Mouse (Mus musculus): Measurements from ENCODE around the gene Rtn4.
"Not testable (repeated sequence)": the region's sequence is repeated elsewhere in the genome, so short reads cannot be mapped to it uniquely, and the experiment has no call there.

Rtn4 gene

DNA sequence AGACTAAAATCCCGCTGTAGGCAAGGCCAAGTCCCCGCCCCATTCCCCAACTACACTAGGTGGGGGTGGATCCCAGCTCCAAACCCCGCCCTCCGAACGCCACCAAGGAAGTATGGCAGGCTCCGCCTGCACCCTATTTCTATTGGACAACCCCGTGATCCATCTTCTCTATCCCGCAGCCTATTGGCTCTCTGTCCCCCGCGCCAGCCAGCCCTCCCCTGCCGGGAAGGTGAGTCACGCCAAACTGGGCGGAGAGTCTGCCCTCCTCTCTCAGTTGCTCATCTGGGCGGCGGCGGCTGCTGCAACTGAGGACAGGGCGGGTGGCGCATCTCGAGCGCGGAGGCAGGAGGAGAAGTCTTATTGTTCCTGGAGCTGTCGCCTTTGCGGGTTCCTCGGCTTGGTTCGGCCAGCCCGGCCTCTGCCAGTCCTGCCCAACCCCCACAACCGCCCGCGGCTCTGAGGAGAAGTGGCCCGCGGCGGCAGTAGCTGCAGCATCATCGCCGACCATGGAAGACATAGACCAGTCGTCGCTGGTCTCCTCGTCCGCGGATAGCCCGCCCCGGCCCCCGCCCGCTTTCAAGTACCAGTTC is at the start of gene Rtn4:
Gene Rtn4 (plus strand): TSS at position 265 of the 590 bp plus-strand sequence.
- DNase-seq (ENCODE audit: low read depth, low spot score), result peak; percentile 95

DNA sequence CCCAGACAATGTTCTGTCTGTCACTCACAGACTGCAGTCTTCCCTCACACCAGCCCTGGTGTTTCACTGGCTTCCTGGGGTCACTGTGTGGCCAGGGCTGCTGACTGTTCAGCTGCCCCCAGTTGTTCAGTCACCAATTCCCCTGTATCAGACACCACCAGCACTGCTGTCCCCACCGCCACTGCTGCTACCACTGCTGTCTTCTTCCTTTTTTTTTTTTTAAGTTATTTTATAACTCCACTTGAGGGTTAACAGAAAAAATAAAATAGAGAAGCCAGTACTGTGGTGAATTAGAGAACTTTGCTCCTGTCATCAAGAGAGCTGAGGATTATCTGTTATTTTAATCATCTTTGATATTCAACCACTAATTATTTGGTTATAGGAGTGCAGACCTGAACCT is 48.3 kb upstream of the Rtn4 start:
- DNase-seq (ENCODE audit: low read depth, low spot score), result no peak

DNA sequence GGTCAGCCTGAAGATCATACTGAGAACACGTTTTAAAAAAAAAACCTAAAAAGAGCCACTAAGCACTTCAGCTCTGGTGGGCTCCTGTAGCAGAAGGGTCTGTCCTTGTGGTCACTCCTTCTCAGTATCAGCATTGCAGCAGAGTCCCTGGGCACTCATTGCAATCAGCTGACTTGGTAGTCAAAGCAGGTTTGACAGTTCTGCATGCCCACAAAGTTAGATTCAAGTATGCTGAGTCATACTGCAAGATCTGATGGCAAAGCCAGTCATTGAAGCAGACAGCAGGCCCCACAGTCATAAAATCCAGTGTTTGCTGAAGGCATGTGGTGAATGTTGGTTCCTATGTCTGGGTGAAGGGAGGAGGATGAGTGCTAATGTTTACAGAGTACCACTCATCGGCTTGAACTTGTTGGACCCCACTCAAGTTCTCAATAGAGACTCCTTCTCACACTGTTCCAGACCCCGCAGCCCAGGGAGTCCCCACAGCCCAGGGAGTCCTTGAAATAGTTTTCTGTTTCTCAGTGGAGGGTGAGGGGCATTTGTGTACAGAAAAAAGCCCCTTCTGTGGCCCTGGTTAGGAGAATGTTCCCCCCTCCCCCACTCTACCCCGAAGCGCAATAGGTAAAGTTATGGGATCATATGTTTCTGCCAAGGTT is 47.2 kb upstream of the Rtn4 start:
- no peak for DNase-seq (ENCODE audit: low read depth, low spot score)

DNA sequence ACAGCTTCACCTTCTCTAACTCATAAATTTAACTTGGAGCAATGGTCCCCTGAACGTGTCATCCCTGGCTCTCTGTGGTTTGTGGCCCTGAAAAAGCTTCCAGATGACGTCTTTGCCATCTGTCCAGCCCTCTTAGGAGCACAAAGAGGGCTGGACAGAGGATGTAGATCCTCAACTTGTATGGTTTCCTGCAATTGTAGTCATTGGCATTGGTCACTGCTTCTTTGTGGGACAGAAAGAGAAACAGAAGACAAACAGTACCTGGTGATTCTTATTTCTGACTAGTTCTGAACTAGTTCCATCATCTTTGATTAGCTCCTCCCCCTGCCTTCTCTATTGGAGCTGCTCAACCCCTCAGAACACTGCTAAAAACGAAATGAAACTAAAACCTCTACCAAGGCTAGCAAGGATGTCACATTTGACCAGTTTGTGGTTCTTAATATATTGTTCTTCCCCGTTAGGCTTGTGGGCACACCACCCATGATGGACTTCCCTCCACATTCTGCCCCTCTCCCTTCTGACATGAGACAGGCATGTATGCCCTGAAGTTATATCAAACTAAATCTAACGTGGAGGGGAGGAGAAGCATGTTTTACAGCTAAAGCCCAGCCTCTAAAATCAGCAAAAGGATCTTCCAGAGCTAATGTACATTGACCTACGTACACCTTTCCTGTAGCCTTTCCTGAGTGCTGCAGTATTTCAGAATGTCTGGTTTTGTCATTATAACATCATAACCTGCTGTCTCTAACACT is 45.0 kb upstream of the Rtn4 start:
- no peak for DNase-seq (ENCODE audit: low read depth, low spot score)

DNA sequence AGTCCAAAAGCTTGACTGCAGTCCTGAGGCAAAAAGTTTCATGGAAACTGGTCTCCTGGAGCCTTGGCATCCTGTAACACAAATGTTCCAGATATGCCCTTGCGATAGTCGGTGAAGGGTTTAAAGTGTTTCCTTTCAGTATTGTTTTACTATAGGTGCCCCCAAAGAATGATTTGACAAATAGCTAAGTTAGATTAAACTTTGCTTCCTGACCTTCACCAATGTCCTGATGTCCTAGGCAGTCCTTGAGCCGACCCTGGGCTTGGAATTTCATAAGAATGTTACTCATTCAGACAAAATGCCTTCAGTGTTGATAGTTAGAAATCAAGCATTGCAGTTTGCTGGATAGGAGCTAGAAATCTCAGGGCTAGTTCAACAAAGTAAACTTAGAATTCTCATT is 37.4 kb upstream of the Rtn4 start:
- DNase-seq (ENCODE audit: low read depth, low spot score), result not testable (repeated sequence)

DNA sequence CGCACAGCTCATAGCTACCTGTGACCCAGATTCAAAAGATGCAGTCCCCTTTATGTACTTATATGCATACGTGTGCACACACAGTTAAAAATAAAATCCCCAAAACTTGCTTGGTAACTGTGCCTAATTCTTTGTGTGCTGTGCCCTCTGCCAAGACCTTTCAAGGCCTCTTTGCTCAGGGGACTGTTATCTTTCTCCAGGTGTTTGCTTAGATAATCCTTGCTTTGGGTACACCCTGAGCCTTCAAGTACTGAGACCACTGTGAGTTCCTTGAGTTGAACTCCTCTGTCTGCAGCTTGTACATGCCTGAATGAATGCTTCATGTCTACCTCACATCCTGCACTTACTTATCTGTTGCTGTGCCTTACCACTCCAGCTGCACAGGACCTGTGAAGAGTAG is 32.0 kb upstream of the Rtn4 start:
- DNase-seq (ENCODE audit: low read depth, low spot score), result no peak

DNA sequence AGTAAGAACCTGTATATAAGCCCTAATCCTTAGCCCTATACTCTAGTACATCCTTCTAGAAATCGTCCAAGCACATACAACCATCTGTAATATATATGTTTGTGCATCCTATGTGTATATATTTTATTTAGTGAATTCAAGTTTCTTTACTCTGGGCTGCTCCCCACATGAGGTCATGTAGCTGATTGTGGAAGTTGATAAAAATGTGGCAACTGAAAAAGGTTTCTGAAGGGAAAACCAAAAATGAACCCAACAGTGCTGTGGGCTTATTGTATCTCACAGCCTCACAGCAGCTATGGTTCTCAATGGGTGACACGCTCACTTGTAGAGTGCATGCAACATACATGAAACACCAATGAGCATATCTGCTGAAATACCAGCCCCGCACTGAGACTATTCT is 25.1 kb upstream of the Rtn4 start:
- no peak for DNase-seq (ENCODE audit: low read depth, low spot score)

DNA sequence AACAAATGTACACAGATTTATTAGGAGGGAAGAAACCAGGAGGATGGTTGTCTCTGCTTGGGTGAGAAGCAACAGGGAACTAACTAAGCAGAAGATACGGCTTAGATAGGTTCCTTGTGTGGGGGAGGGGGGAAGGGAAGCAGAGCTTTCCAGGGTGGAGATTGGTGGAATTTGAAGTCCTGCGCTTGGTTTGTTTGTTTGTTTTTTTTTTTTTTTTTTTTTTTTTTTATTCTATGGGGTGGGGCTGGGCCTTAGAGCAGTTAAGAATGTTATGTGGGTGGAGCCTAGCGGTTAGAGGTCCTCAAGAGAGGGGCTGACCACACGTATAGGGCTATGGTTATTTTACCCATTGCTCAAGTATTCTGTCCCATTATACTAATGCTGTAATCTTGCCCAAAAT is 23.0 kb upstream of the Rtn4 start:
- no peak for DNase-seq (ENCODE audit: low read depth, low spot score)

DNA sequence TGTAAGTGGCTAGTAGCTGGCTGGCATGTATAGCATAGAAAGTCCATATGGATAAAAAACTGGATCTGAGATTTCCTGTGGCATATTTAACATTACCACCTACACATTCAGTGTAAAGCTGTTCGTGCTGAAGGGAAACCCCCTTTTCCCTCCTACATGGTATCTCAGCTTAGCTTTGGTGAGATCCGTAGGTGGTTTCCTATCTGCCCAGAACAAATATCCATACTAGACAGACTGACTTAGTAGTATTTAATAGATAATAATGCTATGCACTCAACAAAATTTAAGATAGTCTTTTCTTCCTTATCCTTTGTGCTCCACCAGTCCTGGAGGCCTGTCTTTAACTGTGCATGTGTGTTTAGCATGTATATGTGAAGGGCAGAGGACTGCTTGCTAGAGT is 19.4 kb upstream of the Rtn4 start:
- no peak for DNase-seq (ENCODE audit: low read depth, low spot score)

DNA sequence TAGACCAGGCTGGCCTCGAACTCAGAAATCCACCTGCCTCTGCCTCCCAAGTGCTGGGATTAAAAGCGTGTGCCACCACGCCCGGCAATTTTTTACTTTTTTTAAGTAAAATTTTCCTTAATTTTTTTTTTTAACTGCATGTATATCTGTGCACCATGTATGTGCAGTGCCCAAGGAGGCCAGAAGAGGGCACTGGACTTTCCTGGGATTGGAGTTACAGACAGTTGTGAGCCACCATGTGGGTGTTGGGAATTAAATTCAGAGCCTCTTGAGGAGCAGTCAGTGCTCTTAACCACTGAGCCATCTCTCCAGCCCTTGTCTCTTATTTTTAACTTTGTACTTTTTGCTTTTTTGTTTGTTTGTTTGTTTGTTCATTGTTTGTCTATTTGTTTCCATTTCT is 16.0 kb upstream of the Rtn4 start:
- no peak for DNase-seq (ENCODE audit: low read depth, low spot score)

DNA sequence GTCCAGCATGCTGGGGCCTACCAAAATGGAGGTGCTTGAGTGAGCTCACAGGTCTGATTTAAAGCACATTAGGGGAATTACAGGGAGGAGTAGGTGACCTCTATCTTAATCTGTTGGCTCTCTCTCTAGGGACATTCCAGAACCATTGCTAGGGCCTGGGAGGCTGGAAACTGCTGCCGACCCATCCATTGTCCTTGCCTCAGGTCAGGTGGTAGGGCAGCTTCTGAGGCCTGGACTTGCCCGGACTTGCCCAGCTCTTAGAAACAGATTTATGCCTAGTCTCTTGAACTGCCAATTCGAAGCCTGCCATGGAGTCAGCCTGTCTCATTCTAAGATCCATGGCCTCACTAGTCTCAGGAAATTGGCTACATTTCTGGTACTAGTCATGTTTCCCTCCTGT is 12.8 kb upstream of the Rtn4 start:
- DNase-seq (ENCODE audit: low read depth, low spot score), result no peak

DNA sequence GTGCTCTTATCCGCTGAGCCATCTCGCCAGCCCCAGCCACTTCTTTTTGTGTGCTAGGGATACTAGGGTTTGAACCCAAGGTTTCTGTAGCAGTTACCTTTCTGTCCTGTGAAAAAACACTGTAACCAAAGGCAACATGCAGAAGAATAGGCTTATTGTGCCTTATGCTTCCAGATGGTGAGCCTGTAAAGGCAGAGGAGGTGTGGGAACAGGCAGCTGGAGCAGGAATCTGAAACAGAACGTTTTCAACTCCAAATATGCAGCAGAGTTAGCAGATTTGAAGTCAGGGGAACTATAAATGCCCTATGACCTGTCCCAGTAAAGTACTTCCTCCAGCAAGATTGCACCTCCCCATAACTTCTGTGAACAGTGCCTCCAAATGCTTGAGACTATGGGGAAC is 12.0 kb upstream of the Rtn4 start:
- no peak for DNase-seq (ENCODE audit: low read depth, low spot score)

DNA sequence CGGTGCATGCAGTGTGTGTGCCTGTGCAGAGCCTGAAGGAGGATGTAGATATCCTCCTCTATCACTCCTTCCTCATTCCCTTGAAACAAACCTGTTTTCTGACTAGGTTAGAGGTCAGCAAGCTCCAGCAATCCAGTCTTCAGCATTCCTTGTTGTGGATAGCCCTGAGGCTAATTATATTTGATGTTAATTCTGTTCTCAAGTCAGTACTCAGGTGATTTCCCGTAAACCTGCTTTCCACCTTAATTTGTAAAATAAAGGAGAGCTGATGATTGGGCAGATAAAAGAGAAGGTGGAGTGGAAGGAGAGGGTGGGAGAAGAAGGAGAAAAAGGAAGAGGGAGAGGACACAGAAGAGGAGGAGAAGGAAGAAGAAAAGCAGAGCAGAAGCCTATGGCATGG is 8.5 kb upstream of the Rtn4 start:
- no peak for DNase-seq (ENCODE audit: low read depth, low spot score)

DNA sequence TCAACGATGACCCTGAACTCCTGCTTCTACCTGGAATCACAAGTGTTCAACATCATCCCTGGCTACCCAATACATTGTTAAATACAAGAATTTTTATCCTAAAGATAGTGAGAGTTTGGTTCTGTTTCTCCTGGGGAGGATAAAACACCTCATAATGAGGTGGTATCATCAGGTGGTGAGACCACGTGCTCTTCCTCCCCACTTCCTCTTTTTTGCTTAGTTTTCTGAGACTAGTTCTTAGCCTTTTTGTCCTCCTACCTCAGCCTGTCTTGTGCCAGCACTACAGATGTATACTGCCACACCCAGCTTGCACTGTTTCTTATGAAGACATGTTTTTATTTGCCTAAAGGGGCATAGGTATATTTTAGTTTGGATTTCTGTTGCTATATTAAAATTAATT is 6.6 kb upstream of the Rtn4 start:
- DNase-seq (ENCODE audit: low read depth, low spot score), result no peak

DNA sequence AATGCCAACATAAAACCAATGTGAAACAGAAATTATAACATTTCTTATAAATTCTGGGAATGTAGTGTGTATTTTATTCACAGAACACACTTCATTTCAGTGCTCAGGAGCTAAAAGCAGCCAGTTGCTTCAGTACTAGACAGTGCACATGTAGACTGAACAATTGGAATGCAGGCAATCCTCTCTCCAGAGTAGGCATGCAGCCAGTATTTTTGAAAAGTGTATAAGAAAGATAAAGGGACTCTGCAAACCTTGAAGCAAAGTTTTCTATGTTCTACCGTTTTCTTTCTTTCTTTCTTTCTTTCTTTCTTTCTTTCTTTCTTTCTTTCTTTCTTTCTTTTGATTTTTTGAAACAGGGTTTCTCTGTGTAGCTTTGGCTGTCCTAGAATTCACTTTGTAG is 1.2 kb upstream of the Rtn4 start:
- no peak for DNase-seq (ENCODE audit: low read depth, low spot score)

DNA sequence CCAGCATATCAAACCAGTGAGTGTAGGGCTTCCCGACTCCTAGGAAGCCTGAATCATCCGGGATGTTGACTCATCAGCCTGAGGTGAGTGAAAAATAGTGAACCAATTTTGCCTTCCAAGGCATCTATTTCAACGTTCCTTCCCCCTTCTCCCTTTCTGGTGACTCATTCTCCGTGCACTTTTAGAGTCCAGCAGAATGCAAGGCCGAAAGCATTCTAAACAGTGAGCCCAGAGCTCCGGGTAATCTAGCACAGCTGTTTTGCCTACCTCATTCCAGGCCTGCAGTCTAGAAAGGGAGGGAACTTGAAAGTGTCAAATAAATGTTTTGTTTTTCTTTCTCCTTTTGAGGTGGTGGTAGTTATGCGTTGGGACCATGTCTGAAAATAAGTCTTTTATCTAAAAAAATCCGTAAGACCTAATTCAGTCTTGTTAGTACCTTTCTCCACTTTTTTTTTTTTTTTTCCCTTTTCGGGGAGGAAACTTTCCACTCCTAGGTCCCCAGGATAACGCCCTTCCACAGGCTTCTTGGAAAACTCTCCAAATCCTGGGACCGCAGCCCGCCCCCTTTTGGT is 550 bp upstream of the Rtn4 start:
- peak; percentile 22 for DNase-seq (ENCODE audit: low read depth, low spot score)

DNA sequence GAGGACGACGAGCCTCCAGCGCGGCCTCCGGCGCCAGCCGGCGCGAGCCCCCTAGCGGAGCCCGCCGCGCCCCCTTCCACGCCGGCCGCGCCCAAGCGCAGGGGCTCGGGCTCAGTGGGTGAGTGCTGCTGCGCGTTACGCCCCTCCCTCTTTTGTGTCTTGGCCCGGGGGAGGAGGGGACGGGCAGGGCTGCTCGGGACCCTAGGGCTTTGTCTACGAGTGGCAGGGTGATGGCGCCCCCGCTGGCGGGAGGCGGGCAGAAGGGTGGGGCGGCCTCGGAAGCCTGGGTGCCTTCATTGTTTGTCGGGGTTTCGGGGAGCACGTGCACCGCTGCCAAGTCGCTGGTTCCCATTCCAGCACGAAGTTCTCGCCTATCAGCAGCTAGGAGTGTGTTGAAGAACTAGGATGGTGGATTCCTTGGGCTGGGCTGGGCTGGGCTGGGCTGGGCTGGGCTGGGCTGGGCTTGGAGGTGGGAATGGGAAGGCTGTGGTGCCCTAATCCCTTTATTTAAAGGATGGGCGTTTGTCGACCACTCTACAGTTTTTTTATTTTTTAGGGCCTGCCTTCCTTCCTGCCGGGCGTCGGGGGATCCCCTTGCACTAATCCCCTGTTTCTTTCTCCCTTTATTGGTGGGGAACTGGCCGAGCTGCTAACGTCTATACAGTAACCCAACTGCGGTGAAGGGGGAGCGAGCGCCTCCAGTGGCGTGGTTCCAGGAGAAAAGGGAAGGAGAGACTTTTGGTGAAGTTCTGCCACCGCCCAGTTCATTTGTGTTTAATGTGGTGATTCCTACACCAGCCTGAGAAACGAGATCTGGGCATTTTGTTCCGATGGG is 1.0 kb downstream of the Rtn4 start:
- DNase-seq (ENCODE audit: low read depth, low spot score), result peak; percentile 75

DNA sequence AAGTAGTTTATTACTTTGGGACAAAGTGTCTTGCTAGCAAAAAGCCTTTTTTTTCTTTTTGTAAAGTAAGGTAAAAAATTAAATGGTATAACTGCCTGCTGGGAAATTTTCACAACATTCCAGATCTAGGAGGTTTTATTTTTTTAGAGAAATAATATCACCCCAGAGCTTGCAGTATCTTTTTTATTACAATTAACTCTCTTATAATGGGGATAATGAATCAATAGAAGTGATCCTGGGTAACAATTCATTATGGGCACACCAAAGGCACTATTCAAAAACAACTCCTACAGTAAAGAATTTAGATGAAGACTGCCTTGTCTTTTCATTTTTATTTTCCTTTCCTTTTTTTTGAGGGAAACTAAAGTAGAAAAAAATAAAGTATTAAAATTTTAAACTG is 2.0 kb downstream of the Rtn4 start:
- no peak for DNase-seq (ENCODE audit: low read depth, low spot score)

DNA sequence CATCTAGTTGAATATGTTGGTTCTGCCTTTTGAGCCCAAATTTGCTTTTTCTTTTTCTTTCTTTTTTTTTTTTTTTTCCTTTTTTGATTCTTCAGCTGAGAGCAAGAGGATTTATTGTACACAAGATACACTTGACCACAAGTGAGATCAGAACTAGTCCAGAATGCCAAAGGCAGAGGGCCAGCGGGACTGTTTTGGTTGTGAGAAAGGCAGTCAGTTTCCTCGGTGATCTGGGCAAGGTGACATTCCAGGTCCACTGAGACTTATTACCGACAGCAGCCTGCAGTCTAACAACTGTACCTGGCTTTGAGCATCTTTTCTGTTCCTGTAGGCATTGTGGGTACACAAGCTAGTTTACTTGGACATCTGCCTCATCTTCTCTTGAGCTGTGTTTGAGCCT is 10.0 kb downstream of the Rtn4 start:
- no peak for DNase-seq (ENCODE audit: low read depth, low spot score)

DNA sequence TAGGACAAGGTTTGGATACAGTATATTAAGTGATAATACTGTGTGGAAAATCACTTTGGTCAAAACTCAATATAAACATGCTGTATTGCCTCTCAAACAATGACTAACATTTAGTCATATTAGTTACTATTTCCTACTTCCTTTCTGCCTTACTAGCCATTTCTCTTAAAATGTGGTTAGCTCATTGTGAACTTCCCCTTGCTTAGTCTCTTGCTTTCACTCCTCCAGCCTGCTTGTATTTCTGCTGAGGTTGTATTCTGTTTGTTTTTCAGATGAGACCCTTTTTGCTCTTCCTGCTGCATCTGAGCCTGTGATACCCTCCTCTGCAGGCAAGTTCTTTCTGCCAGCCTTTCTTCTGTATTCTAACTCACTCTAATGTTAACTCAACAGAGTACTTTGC is 12.5 kb downstream of the Rtn4 start:
- DNase-seq (ENCODE audit: low read depth, low spot score), result no peak

DNA sequence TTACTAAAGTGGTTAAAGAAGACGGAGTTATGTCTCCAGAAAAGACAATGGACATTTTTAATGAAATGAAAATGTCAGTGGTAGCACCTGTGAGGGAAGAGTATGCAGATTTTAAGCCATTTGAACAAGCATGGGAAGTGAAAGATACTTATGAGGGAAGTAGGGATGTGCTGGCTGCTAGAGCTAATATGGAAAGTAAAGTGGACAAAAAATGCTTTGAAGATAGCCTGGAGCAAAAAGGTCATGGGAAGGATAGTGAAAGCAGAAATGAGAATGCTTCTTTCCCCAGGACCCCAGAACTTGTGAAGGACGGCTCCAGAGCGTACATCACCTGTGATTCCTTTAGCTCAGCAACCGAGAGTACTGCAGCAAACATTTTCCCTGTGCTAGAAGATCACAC is 14.1 kb downstream of the Rtn4 start:
- DNase-seq (ENCODE audit: low read depth, low spot score), result no peak

DNA sequence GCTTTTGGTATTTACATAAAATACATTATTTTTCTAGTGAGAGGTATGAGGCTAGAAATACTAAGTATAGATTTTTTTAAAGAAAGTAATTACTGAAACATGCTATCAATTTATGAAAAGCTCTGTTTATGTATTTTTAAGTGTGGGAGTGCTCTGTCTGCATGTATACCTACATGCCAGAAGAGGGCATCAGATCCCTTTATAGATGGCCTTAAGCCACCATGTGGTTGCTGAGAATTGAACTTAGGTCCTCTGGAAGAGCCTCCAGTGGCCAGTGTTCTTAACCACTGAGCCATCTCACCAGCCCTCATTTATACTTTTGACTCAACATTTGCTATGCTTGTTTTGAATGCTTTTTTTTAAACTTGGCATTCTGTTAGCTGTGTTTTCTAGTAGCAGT is 16.8 kb downstream of the Rtn4 start:
- no peak for DNase-seq (ENCODE audit: low read depth, low spot score)

Measured in embryo, embryonic 11.5 days (tissue).